Mouse (Mus musculus) T-helper 17 cell (primary cell): ENCODE results near the gene Gm28079.
"Not testable (repeated sequence)": the region's sequence is repeated elsewhere in the genome, so short reads cannot be mapped to it uniquely, and the experiment has no call there.

ENCODE experiments used
- in situ Hi-C, 2 experiments: fragments of 300-600 bp; cut with MboI, MseI; formaldehyde crosslinking; loops; 1 replicate in 1 of 2; 2 replicates in 1 of 2; pipeline ENCODE4 v1.15.1; 2025; ENCODE audit warnings: high pct_unique_total_duplicates in 2 of 2

Gene Gm28079

GRCm38 (mm10) chrY:70014799-70015198 is at the start of gene Gm28079:
Gene Gm28079 (minus strand): TSS chrY:70014899.
- in situ Hi-C loops, result not testable (repeated sequence)
